Mouse (Mus musculus): ENCODE measurements around the gene Gm36210.

DNA sequence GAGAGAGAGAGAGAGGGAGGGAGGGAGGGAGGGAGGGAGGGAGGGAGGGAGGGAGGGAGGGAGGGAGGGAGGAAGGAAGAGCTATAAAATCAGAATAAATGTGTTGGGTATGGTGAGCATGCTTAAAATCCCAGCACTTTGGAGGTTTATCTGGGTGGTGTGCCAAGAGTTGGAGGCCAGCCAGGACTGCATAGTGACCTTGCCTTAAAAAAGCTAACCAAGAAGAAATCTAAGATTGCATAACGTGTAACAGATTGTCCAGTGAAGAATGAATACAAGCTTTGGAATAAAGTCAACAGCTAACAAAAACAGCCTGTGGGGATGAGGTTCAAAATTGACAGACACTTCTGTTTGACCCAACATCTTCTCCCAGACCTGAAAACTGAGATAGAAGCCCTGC is 43.3 kb downstream of the Gm36210 start:
- no peak for TF ChIP-seq POLR2A (IDR thresholded peaks at IDR 0.05; ENCODE audit: borderline replicate concordance, low read depth, low read length)
- TF ChIP-seq CTCF (IDR thresholded peaks at IDR 0.05; ENCODE audit: low read depth, low read length): no peak

Data from bone marrow macrophage, adult 2 months (primary cell).